14 mouse cellular contexts compared by ENCODE assay signal in genomic region chr9:101649816-101650215, GRCm38 (mm10).
DNase-seq lines count a peak whose midpoint lies in the region; ATAC-seq and TF ChIP-seq lines count a peak whose summit lies in the region.
"Had no signal": no experiment of that assay in that cellular context is flagged by ENCODE, and none has a peak within 500 bp of the region (broad histone marks: within the 10 kb centered on the region; RNA-seq: fewer than 3 reads in every experiment).

No protein-coding gene starts in this region.

- no peak overlapping the region for H3K4me2 ChIP-seq in hindbrain, embryonic 15.5 days
- H3K4me2 ChIP-seq: embryonic facial prominence, embryonic 12.5 days; stomach, embryonic 15.5 days had no signal

- TF ChIP-seq CTCF in kidney, adult 2 months (conservative IDR thresholded peaks at IDR 0.05; ENCODE audit: insufficient read depth, insufficient read length, low read depth, low read length) = no peak

- ATAC-seq in hindbrain, embryonic 15.5 days (ENCODE audit: low FRiP score, low read depth) = peak; percentile 80

- H3K9me3 ChIP-seq in hindbrain, embryonic 15.5 days = peaks cover 5% of the 10 kb centered on the region
- H3K9me3 ChIP-seq: stomach, embryonic 15.5 days had no signal

- WGBS in kidney, adult 2 months = 39% methylated on average over 5 of the region's 5 CpGs
- 37% methylated on average over 5 of the region's 5 CpGs for WGBS in hindbrain, embryonic 15.5 days

- peak; percentile 36 for DNase-seq in kidney, adult 2 months
- no peak for DNase-seq in kidney, adult 18-20 months
- peak; percentile 2 to 4 for DNase-seq in right cerebral cortex, adult 2 months (ENCODE audit: low spot score in 2 of 2)
- DNase-seq in right cerebral cortex, postnatal 25 days = no peak
- no peak for DNase-seq in MN1 (ENCODE audit: low spot score)
- no peak for DNase-seq in adrenal gland, adult (ENCODE audit: inconsistent age in 2 of 2, low spot score in 1 of 2)
- DNase-seq: cerebellum, postnatal 36 days; gastrocnemius, postnatal 36 days; kidney, postnatal 14 days; lung, adult 2 months; thymus, postnatal 25 days had no signal

- no peaks in the 10 kb centered on the region for H3K4me1 ChIP-seq in kidney, adult 2 months (ENCODE audit: control insufficient read depth, insufficient read depth, low read length)
- H3K4me1 ChIP-seq in hindbrain, embryonic 15.5 days (replicated peaks) = no peaks in the 10 kb centered on the region
- H3K4me1 ChIP-seq: embryonic facial prominence, embryonic 12.5 days; stomach, embryonic 15.5 days had no signal

- H3K27me3 ChIP-seq in kidney, adult 2 months (replicated peaks; ENCODE audit: control insufficient read depth, insufficient read depth, low read length) = no peaks in the 10 kb centered on the region
- no peaks in the 10 kb centered on the region for H3K27me3 ChIP-seq in hindbrain, embryonic 15.5 days
- H3K27me3 ChIP-seq: embryonic facial prominence, embryonic 12.5 days; stomach, embryonic 15.5 days had no signal

- H3K27ac ChIP-seq in kidney, adult 2 months (ENCODE audit: insufficient read depth, low read depth, low read length) = no peak overlapping the region
- no peak overlapping the region for H3K27ac ChIP-seq in hindbrain, embryonic 15.5 days (replicated peaks)
- H3K27ac ChIP-seq: embryonic facial prominence, embryonic 12.5 days; stomach, embryonic 15.5 days had no signal

- no peak for TF ChIP-seq POLR2A in kidney, adult 2 months (IDR thresholded peaks at IDR 0.05; ENCODE audit: low read depth, low read length)

- no peak overlapping the region for H3K4me3 ChIP-seq in kidney, adult 2 months (ENCODE audit: insufficient read depth, low read depth, low read length)
- no peak overlapping the region for H3K4me3 ChIP-seq in hindbrain, embryonic 15.5 days
- H3K4me3 ChIP-seq: embryonic facial prominence, embryonic 12.5 days; stomach, embryonic 15.5 days had no signal

- H3K9ac ChIP-seq in hindbrain, embryonic 15.5 days = no peak overlapping the region
- H3K9ac ChIP-seq: embryonic facial prominence, embryonic 12.5 days; stomach, embryonic 15.5 days had no signal

- H3K36me3 ChIP-seq in kidney, adult 2 months (ENCODE audit: control insufficient read depth, insufficient read depth, low read length) = no peaks in the 10 kb centered on the region
- no peaks in the 10 kb centered on the region for H3K36me3 ChIP-seq in hindbrain, embryonic 15.5 days
- H3K36me3 ChIP-seq: embryonic facial prominence, embryonic 12.5 days; stomach, embryonic 15.5 days had no signal

Comparison
In these comparisons a context has a peak if more than half of its experiments do, and no peak if none do; other contexts are left out.
1. DNase-seq: peak in kidney, adult 2 months (single experiment) and right cerebral cortex, adult 2 months (2 of 2); none in kidney, adult 18-20 months (single experiment), right cerebral cortex, postnatal 25 days (single experiment), MN1 (single experiment) and adrenal gland, adult (0 of 2).